8 mouse cellular contexts compared by ENCODE assay signal in the genomic region with DNA sequence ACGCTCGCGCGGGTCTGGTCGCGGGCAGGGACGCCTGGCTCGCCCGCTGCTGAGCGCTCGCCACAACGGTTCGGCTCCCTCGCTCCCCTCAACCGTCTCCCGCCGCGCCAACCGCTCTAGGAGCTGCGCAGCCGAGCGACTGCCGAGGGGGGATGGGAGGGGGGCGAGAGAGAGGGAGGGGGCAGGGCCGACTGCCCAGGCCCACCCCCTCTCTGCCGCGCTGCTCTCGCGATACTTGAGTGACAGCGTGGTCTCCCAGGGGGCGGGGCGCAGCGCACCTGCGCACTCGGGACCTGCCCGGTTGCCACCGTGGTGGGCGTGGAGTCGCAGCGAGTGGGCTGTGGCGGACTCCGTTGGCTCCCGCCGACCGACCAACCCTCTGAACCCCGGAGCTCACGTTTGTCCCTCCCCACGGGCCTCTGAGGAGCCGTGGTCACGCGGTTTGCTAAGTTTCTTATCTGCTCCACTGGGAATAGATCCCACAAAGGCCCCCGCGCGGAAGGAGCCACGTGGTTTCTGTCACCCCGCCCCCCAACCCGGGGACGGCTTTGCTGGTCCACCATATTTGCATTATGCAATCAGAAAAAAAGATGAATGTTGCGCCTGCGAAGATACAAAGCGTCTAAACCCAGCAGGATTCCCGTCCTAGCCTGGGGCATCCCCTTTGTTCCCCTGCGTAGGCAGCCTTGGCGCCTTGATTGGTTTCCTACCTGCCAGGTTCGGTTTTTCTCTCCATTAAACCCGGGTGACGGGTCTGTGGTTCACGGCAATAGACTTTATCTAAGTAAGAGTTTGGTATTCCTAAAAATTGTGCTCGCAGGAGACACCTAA. TPM values are rescaled to one million over a fixed set of nuclear protein-coding genes. Genes with fewer than 3 reads are reported as not detected.
DNase-seq lines count a peak whose midpoint lies in the region; ATAC-seq lines count a peak whose summit lies in the region.

A gene (minus strand): TSS at position 469 of the 831 bp plus-strand sequence.
A gene (plus strand): TSS at position 567 of the 831 bp plus-strand sequence.

- no peaks in the 10 kb centered on the region for H3K27me3 ChIP-seq in hindbrain, embryonic 11.5 days (ENCODE audit: control insufficient read depth, insufficient read depth, low read length)

- H3K4me1 ChIP-seq in hindbrain, embryonic 11.5 days (replicated peaks; ENCODE audit: control insufficient read depth, insufficient read depth, low read length), result peaks cover 2% of the 10 kb centered on the region; the same call in 1 of the 2 replicates

- H3K27ac ChIP-seq in hindbrain, embryonic 11.5 days (ENCODE audit: low read depth, low read length), result peak within 1 kb of the TSS; percentile 100

- peak within 1 kb of the TSS; percentile 97 for H3K4me3 ChIP-seq in hindbrain, embryonic 11.5 days (ENCODE audit: low read depth, low read length)

- under 1% methylated on average over 64 of the region's 69 CpGs for WGBS in hindbrain, embryonic 11.5 days

- no peaks in the 10 kb centered on the region for H3K36me3 ChIP-seq in hindbrain, embryonic 11.5 days (ENCODE audit: control insufficient read depth, insufficient read depth, low read length)

- H3K9me3 ChIP-seq in hindbrain, embryonic 11.5 days (ENCODE audit: control insufficient read depth, low read length), result no peaks in the 10 kb centered on the region

- peak within 1 kb of the TSS; percentile 100 for H3K9ac ChIP-seq in hindbrain, embryonic 11.5 days (ENCODE audit: low read depth, low read length)

- DNase-seq in Muller cell, postnatal 12 days (ENCODE audit: inconsistent ontology term), result peak; percentile 99
- DNase-seq in cerebellum, adult 9-11 months, result peak; percentile 98
- peak; percentile 96 to 99 for DNase-seq in frontal cortex, adult 2 months (ENCODE audit: extremely low spot score in 1 of 2, low spot score in 1 of 2)
- DNase-seq in hindbrain, embryonic 11.5 days (ENCODE audit: low spot score), result peak; percentile 99
- DNase-seq in layer of hippocampus, postnatal 10 days (ENCODE audit: low spot score in 2 of 2), result peak; percentile 98 to 99
- DNase-seq in lung, postnatal 10 days, result peak; percentile 98
- peak; percentile 99 for DNase-seq in ovary, postnatal 36 days (ENCODE audit: low spot score)
- peak; percentile 99 for DNase-seq in thymus, postnatal 25 days

- ATAC-seq in hindbrain, embryonic 11.5 days (ENCODE audit: low FRiP score), result peak; percentile 92

- H3K4me2 ChIP-seq in hindbrain, embryonic 11.5 days (replicated peaks; ENCODE audit: low read depth, low read length), result peak within 1 kb of the TSS; percentile 62

RNA-seq across cellular contexts. Expression of the first gene that starts in this region (rescaled TPM):
- 101 and 114 TPM in 2 replicates for polyA plus RNA-seq in frontal cortex, adult 2 months (2012; rRNA removed)
- polyA plus RNA-seq in hindbrain, embryonic 11.5 days (2014; fragmentation: Nextera tagmentation; extraction: Ambion mirVana), result 163 and 166 TPM in 2 replicates
- total RNA-seq in layer of hippocampus, postnatal 10 days (2021), result 10 to 100 TPM; 33.8 to 51.7 TPM

RNA-seq across cellular contexts. Expression of the second gene that starts in this region (rescaled TPM):
- polyA plus RNA-seq in frontal cortex, adult 2 months (2012; rRNA removed), result 3.0 and 3.5 TPM in 2 replicates
- polyA plus RNA-seq in hindbrain, embryonic 11.5 days (2014; fragmentation: Nextera tagmentation; extraction: Ambion mirVana), result 1.3 and 1.5 TPM in 2 replicates
- 1 to 10 TPM; 1.6 to 2.9 TPM for total RNA-seq in layer of hippocampus, postnatal 10 days (2021)

Comparison
In these comparisons a context has a peak if more than half of its experiments do, and no peak if none do; other contexts are left out.
1. Peak in every context shown above with its lines: DNase-seq, ATAC-seq, H3K4me3 ChIP-seq and H3K27ac ChIP-seq.